Mouse (Mus musculus) embryonic fibroblast, embryonic 13.5 days (primary cell): ENCODE measurements around the gene Tada3.

Source experiments
- CTCF ChIP-seq: IDR thresholded peaks from 2 replicates; pipeline ENCODE4 v1.5.1; 2011; ENCODE audit warnings: mild to moderate bottlenecking, control low read depth, low read length, moderate library complexity, borderline replicate concordance; ENCODE audit not compliant: insufficient read depth
- POLR2A ChIP-seq: IDR thresholded peaks from 2 replicates; pipeline ENCODE4 v1.6.1; 2011; ENCODE audit warnings: low read depth, mild to moderate bottlenecking, control low read depth, low read length, moderate library complexity

DNA sequence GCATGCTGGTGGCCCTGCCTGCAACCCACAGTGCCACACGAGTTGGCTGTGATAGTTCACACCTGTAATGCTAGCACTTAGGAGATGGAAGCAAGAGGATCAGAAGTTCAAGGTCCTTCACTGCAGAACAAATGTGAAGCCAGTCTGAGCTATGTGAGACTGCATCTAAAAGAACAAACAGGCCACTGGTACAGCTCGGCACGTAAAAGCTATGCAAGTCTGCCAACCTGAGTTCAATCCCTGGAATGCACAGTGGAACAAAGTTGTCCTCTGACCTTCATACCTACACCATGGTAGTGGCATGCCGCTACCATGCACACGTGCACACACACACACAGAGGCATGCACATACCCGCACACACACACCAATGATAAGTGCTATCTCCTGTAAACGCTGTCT lies 46.5 kb upstream of the Tada3 start:
- no peak for TF ChIP-seq POLR2A
- TF ChIP-seq CTCF: no peak
